Mouse (Mus musculus) activated CD4-positive, CD25-positive, alpha-beta regulatory T cell, adult 4 months (primary cell): ENCODE results near the gene Apobr. TPM values are rescaled to one million over a fixed set of nuclear protein-coding genes. Genes with fewer than 3 reads are reported as not detected.

Experiments used
- polyA plus RNA-seq, 2 experiments: library from polyadenylated mRNA; unstranded; fragments of 100-300 nt; shearing (Covaris generic); gene quantifications; one replicate each; pipeline ENCODE4 v1.2.1; 2017

Apobr gene
- polyA plus RNA-seq, 2 experiments from 2014 or later, result 0.80 to 0.98 TPM

Other genes with a start within 250 kb of the Apobr start
- 100 to 1,000 TPM; 784 to 813 TPM for gene Lat, start 215.4 kb upstream of the Apobr start, polyA plus RNA-seq
- gene Spns1, start 207.5 kb upstream of the Apobr start, polyA plus RNA-seq, result 10 to 100 TPM; 26.7 to 43.3 TPM
- gene Nfatc2ip, start 188.2 kb upstream of the Apobr start, polyA plus RNA-seq, result 1 to 10 TPM; 2.1 to 3.4 TPM
- 10 to 100 TPM in 1 of 2 experiments, not detected in 1; 10.8 TPM for gene Cd19, start 170.1 kb upstream of the Apobr start, polyA plus RNA-seq
- 10 to 100 TPM; 35.4 to 48.2 TPM for gene Rabep2, start 156.2 kb upstream of the Apobr start, polyA plus RNA-seq
- gene Atp2a1, start 121.8 kb upstream of the Apobr start, polyA plus RNA-seq, result under 1 TPM in 1 of 2 experiments, not detected in 1; 0.18 TPM
- gene Sh2b1, start 109.5 kb upstream of the Apobr start, polyA plus RNA-seq, result 10 to 100 TPM; 14.5 to 15.9 TPM
- gene Tufm, start 97.6 kb upstream of the Apobr start, polyA plus RNA-seq, result 10 to 100 TPM; 71.2 to 78.9 TPM
- 10 to 100 TPM; 14.7 to 18.8 TPM for gene Atxn2l, start 81.5 kb upstream of the Apobr start, polyA plus RNA-seq
- gene Eif3c, start 18.5 kb upstream of the Apobr start, polyA plus RNA-seq, result 100 to 1,000 TPM; 207 to 260 TPM
- 10 to 100 TPM; 42.7 to 46.2 TPM for gene Cln3, start 875 bp downstream of the Apobr start, polyA plus RNA-seq
- gene Il27, start 10.0 kb downstream of the Apobr start, polyA plus RNA-seq, result not detected
- gene Nupr1, start 45.9 kb downstream of the Apobr start, polyA plus RNA-seq, result under 1 TPM in 1 of 2 experiments, not detected in 1; 0.54 TPM
- gene Sgf29, start 64.4 kb downstream of the Apobr start, polyA plus RNA-seq, result 100 to 1,000 TPM in 1 of 2 experiments, 10 to 100 TPM in 1; 73.9 to 103 TPM
- gene Sult1a1, start 91.5 kb downstream of the Apobr start, polyA plus RNA-seq, result under 1 TPM in 1 of 2 experiments, not detected in 1; 0.42 TPM
- gene Bola2, start 110.5 kb downstream of the Apobr start, polyA plus RNA-seq, result 100 to 1,000 TPM in 1 of 2 experiments, 10 to 100 TPM in 1; 90.0 to 201 TPM
- gene Slx1b, start 110.8 kb downstream of the Apobr start, polyA plus RNA-seq, result 10 to 100 TPM in 1 of 2 experiments, 1 to 10 TPM in 1; 9.7 to 10.0 TPM
- 1,000 to 10,000 TPM; 2,153 to 2,681 TPM for gene Coro1a, start 122.8 kb downstream of the Apobr start, polyA plus RNA-seq
- 10 to 100 TPM; 12.7 to 22.3 TPM for gene Mapk3, start 174.7 kb downstream of the Apobr start, polyA plus RNA-seq
- 100 to 1,000 TPM; 144 to 253 TPM for gene Gdpd3, start 181.4 kb downstream of the Apobr start, polyA plus RNA-seq
- 100 to 1,000 TPM; 101 to 105 TPM for gene Ypel3, start 192.0 kb downstream of the Apobr start, polyA plus RNA-seq
- gene Tbx6, start 196.5 kb downstream of the Apobr start, polyA plus RNA-seq, result 1 to 10 TPM; 2.7 to 2.8 TPM
- gene Ppp4c, start 207.6 kb downstream of the Apobr start, polyA plus RNA-seq, result 100 to 1,000 TPM; 133 to 149 TPM
- not detected for gene Fam57b, start 212.7 kb downstream of the Apobr start, polyA plus RNA-seq
- gene 4930451I11Rik, start 246.7 kb downstream of the Apobr start, polyA plus RNA-seq, result not detected